Mouse (Mus musculus): ENCODE data around the gene Nudt9.
"Not testable (repeated sequence)": the region's sequence is repeated elsewhere in the genome, so short reads cannot be mapped to it uniquely, and the experiment has no call there.

- not testable (repeated sequence) for TF ChIP-seq NANOG (IDR thresholded peaks at IDR 0.05; ENCODE audit: borderline replicate concordance, low read length); CTCF (conservative IDR thresholded peaks at IDR 0.05; ENCODE audit: low read length)
Observed at GRCm38 (mm10) chr5:104024193-104024592, 21.9 kb upstream of the Nudt9 start.
